Mouse (Mus musculus): ENCODE measurements around the gene Gm36210. TPM values are rescaled to one million over a fixed set of nuclear protein-coding genes. Genes with fewer than 3 reads are reported as not detected.

Gm36210 gene
- polyA plus RNA-seq, 1 experiment from 2014 or later: not detected

- Histone ChIP-seq H3K27me3 (ENCODE audit: control insufficient read depth, insufficient read depth, low read length) (no peaks in the 10 kb centered on the region), H3K9me3 (ENCODE audit: control insufficient read depth, low read depth, low read length) (no peaks in the 10 kb centered on the region), H3K4me1 (ENCODE audit: control insufficient read depth, insufficient read depth, low read length) (peaks cover 45% of the 10 kb centered on the region), H3K27ac (ENCODE audit: low read length) (0 out of 2 replicates have a peak overlapping the region, but pooled peaks have one; percentile 2), H3K4me3 (ENCODE audit: low read depth, low read length) (no peak overlapping the region), H3K4me2 (replicated peaks; ENCODE audit: low read depth, low read length) (no peak overlapping the region), H3K9ac (replicated peaks; ENCODE audit: low read depth, low read length) (no peak overlapping the region), H3K36me3 (ENCODE audit: control insufficient read depth, insufficient read depth, low read length) (peaks cover 28% of the 10 kb centered on the region)
- ATAC-seq (ENCODE audit: insufficient number of reproducible peaks, insufficient read depth, low FRiP score, low read depth): no peak
- 67% methylated on average over 23 of the region's 23 CpGs for WGBS
Measured at GRCm38 (mm10) chr7:4920976-4921823, 14.9 kb upstream of the Gm36210 start.

GRCm38 (mm10) chr7:4920496-4920895 lies 14.2 kb upstream of the Gm36210 start:
- no peak overlapping the region for H3K4me3 ChIP-seq (ENCODE audit: low read depth, low read length)
- no peaks in the 10 kb centered on the region for H3K27me3 ChIP-seq (ENCODE audit: control insufficient read depth, insufficient read depth, low read length)
- 0 out of 2 replicates have a peak overlapping the region, but pooled peaks have one; percentile 2 for H3K27ac ChIP-seq (ENCODE audit: low read length)
- ATAC-seq (ENCODE audit: insufficient number of reproducible peaks, insufficient read depth, low FRiP score, low read depth): no peak
- H3K36me3 ChIP-seq (ENCODE audit: control insufficient read depth, insufficient read depth, low read length): peaks cover 28% of the 10 kb centered on the region
- 88% methylated on average over 17 of the region's 19 CpGs for WGBS
- no peaks in the 10 kb centered on the region for H3K9me3 ChIP-seq (ENCODE audit: control insufficient read depth, low read depth, low read length)
- peaks cover 41% of the 10 kb centered on the region for H3K4me1 ChIP-seq (ENCODE audit: control insufficient read depth, insufficient read depth, low read length)
- H3K4me2 ChIP-seq (replicated peaks; ENCODE audit: low read depth, low read length): no peak overlapping the region
- H3K9ac ChIP-seq (replicated peaks; ENCODE audit: low read depth, low read length): no peak overlapping the region

- no peak overlapping the region for H3K27ac ChIP-seq (ENCODE audit: low read length)
- ATAC-seq (ENCODE audit: insufficient number of reproducible peaks, insufficient read depth, low FRiP score, low read depth): no peak
- WGBS: 90% methylated on average over 21 of the region's 21 CpGs
- peaks cover 39% of the 10 kb centered on the region for H3K4me1 ChIP-seq (ENCODE audit: control insufficient read depth, insufficient read depth, low read length)
- H3K27me3 ChIP-seq (ENCODE audit: control insufficient read depth, insufficient read depth, low read length): no peaks in the 10 kb centered on the region
- H3K4me2 ChIP-seq (replicated peaks; ENCODE audit: low read depth, low read length): no peak overlapping the region
- no peaks in the 10 kb centered on the region for H3K9me3 ChIP-seq (ENCODE audit: control insufficient read depth, low read depth, low read length)
- no peak overlapping the region for H3K4me3 ChIP-seq (ENCODE audit: low read depth, low read length)
- H3K9ac ChIP-seq (replicated peaks; ENCODE audit: low read depth, low read length): no peak overlapping the region
- H3K36me3 ChIP-seq (ENCODE audit: control insufficient read depth, insufficient read depth, low read length): peaks cover 28% of the 10 kb centered on the region
Measured at GRCm38 (mm10) chr7:4919971-4920370, 13.7 kb upstream of the Gm36210 start.

GRCm38 (mm10) chr7:4919096-4919495 lies 12.8 kb upstream of the Gm36210 start:
- Histone ChIP-seq H3K9ac (replicated peaks; ENCODE audit: low read depth, low read length) (no peak overlapping the region), H3K4me3 (ENCODE audit: low read depth, low read length) (no peak overlapping the region), H3K9me3 (ENCODE audit: control insufficient read depth, low read depth, low read length) (no peaks in the 10 kb centered on the region), H3K36me3 (ENCODE audit: control insufficient read depth, insufficient read depth, low read length) (peaks cover 28% of the 10 kb centered on the region), H3K27me3 (ENCODE audit: control insufficient read depth, insufficient read depth, low read length) (no peaks in the 10 kb centered on the region), H3K27ac (ENCODE audit: low read length) (no peak overlapping the region), H3K4me2 (replicated peaks; ENCODE audit: low read depth, low read length) (no peak overlapping the region), H3K4me1 (ENCODE audit: control insufficient read depth, insufficient read depth, low read length) (peaks cover 32% of the 10 kb centered on the region)
- no peak for ATAC-seq (ENCODE audit: insufficient number of reproducible peaks, insufficient read depth, low FRiP score, low read depth)
- 85% methylated on average over 21 of the region's 21 CpGs for WGBS

- Histone ChIP-seq H3K4me2 (replicated peaks; ENCODE audit: low read depth, low read length) (no peak overlapping the region), H3K36me3 (ENCODE audit: control insufficient read depth, insufficient read depth, low read length) (peaks cover 28% of the 10 kb centered on the region), H3K4me3 (ENCODE audit: low read depth, low read length) (no peak overlapping the region), H3K27me3 (ENCODE audit: control insufficient read depth, insufficient read depth, low read length) (no peaks in the 10 kb centered on the region), H3K27ac (ENCODE audit: low read length) (no peak overlapping the region), H3K9me3 (ENCODE audit: control insufficient read depth, low read depth, low read length) (no peaks in the 10 kb centered on the region), H3K4me1 (ENCODE audit: control insufficient read depth, insufficient read depth, low read length) (peaks cover 28% of the 10 kb centered on the region), H3K9ac (replicated peaks; ENCODE audit: low read depth, low read length) (no peak overlapping the region)
- WGBS: 94% methylated on average over 15 of the region's 15 CpGs
- no peak for ATAC-seq (ENCODE audit: insufficient number of reproducible peaks, insufficient read depth, low FRiP score, low read depth)
Measured at GRCm38 (mm10) chr7:4918681-4919080, 12.4 kb upstream of the Gm36210 start.

- peaks cover 28% of the 10 kb centered on the region for H3K36me3 ChIP-seq (ENCODE audit: control insufficient read depth, insufficient read depth, low read length)
- H3K4me1 ChIP-seq (ENCODE audit: control insufficient read depth, insufficient read depth, low read length): peaks cover 16% of the 10 kb centered on the region
- no peaks in the 10 kb centered on the region for H3K9me3 ChIP-seq (ENCODE audit: control insufficient read depth, low read depth, low read length)
- H3K4me2 ChIP-seq (replicated peaks; ENCODE audit: low read depth, low read length): no peak overlapping the region
- 86% methylated on average over 2 of the region's 2 CpGs for WGBS
- no peak overlapping the region for H3K9ac ChIP-seq (replicated peaks; ENCODE audit: low read depth, low read length)
- no peak overlapping the region for H3K4me3 ChIP-seq (ENCODE audit: low read depth, low read length)
- H3K27ac ChIP-seq (ENCODE audit: low read length): no peak overlapping the region
- no peak for ATAC-seq (ENCODE audit: insufficient number of reproducible peaks, insufficient read depth, low FRiP score, low read depth)
- H3K27me3 ChIP-seq (ENCODE audit: control insufficient read depth, insufficient read depth, low read length): no peaks in the 10 kb centered on the region
Measured at GRCm38 (mm10) chr7:4917494-4917893, 11.2 kb upstream of the Gm36210 start.

GRCm38 (mm10) chr7:4915669-4916416 lies 9.5 kb upstream of the Gm36210 start:
- Histone ChIP-seq H3K9me3 (ENCODE audit: control insufficient read depth, low read depth, low read length) (no peaks in the 10 kb centered on the region), H3K27me3 (ENCODE audit: control insufficient read depth, insufficient read depth, low read length) (no peaks in the 10 kb centered on the region), H3K27ac (ENCODE audit: low read length) (peak overlapping the region; percentile 93), H3K4me1 (ENCODE audit: control insufficient read depth, insufficient read depth, low read length) (peaks cover 8% of the 10 kb centered on the region; the same call in 1 of the 2 replicates), H3K9ac (replicated peaks; ENCODE audit: low read depth, low read length) (peak overlapping the region; percentile 72), H3K4me2 (replicated peaks; ENCODE audit: low read depth, low read length) (peak overlapping the region; percentile 54), H3K36me3 (ENCODE audit: control insufficient read depth, insufficient read depth, low read length) (peaks cover 19% of the 10 kb centered on the region), H3K4me3 (ENCODE audit: low read depth, low read length) (peak overlapping the region; percentile 56)
- WGBS: 8% methylated on average over 14 of the region's 14 CpGs
- ATAC-seq (ENCODE audit: insufficient number of reproducible peaks, insufficient read depth, low FRiP score, low read depth): peak; percentile 44; the same call in 1 of the 2 replicates

- Histone ChIP-seq H3K4me2 (replicated peaks; ENCODE audit: low read depth, low read length) (peak within 1 kb of the TSS; percentile 54), H3K9ac (replicated peaks; ENCODE audit: low read depth, low read length) (peak within 1 kb of the TSS; percentile 72), H3K4me1 (ENCODE audit: control insufficient read depth, insufficient read depth, low read length) (peaks cover 8% of the 10 kb centered on the region; the same call in 1 of the 2 replicates), H3K27me3 (ENCODE audit: control insufficient read depth, insufficient read depth, low read length) (no peaks in the 10 kb centered on the region), H3K36me3 (ENCODE audit: control insufficient read depth, insufficient read depth, low read length) (peaks cover 15% of the 10 kb centered on the region; the same call in 1 of the 2 replicates), H3K27ac (ENCODE audit: low read length) (peak within 1 kb of the TSS; percentile 93), H3K9me3 (ENCODE audit: control insufficient read depth, low read depth, low read length) (no peaks in the 10 kb centered on the region), H3K4me3 (ENCODE audit: low read depth, low read length) (peak within 1 kb of the TSS; percentile 56)
- ATAC-seq (ENCODE audit: insufficient number of reproducible peaks, insufficient read depth, low FRiP score, low read depth): peak; percentile 89
- under 1% methylated on average over 54 of the region's 56 CpGs for WGBS
Measured at GRCm38 (mm10) chr7:4915007-4915665, 8.8 kb upstream of the Gm36210 start, which contains the start of gene Zfp628. Gene Zfp628 (plus strand): TSS chr7:4915217.
